Mouse (Mus musculus): ENCODE measurements at regions not wholly inside any gene's neighbourhood (a gene's known extent, or its start where the extent isn't known, plus 50 kb on each side); places are given as distances from the start of the nearest gene placed in this dataset.
A peak's percentile ranks its signal among the peaks of the same experiment; 100 is the strongest.

DNA sequence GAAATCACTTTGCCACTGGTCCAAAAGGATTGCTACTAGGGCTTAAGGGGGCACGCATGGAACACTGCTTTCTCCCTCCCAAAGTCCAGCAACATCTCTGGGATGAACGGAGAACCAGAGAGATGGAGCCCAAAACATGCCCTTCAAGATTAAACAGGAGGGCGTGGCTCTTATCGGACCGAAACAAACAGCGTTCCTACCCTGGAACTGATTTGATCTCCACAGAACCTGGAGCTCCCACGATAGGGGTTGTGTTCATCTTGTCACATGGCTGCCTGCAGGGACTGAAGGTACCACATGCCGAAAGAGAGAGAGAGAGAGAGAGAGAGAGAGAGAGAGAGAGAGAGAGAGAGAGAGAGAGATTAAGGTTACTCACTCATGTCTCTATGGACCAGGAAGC lies 120.7 kb downstream of the Gm4791 start:
- Histone ChIP-seq H3K4me1 (ENCODE audit: control insufficient read depth, insufficient read depth, low read length) (no peaks in the 10 kb centered on the region), H3K4me3 (ENCODE audit: insufficient read depth, low read depth, low read length) (no peak overlapping the region), H3K27me3 (ENCODE audit: control insufficient read depth, insufficient read depth, low read length) (no peaks in the 10 kb centered on the region), H3K79me2 (ENCODE audit: control insufficient read depth, insufficient read depth, low read length) (no peaks in the 10 kb centered on the region), H3K27ac (replicated peaks; ENCODE audit: insufficient read depth, low read depth, low read length) (no peak overlapping the region), H3K36me3 (ENCODE audit: control insufficient read depth, insufficient read depth, low read length) (no peaks in the 10 kb centered on the region), H3K9ac (ENCODE audit: low read depth, low read length) (no peak overlapping the region)
- WGBS, result 88% methylated on average over 8 of the region's 8 CpGs
- DNase-seq (ENCODE audit: extremely low read depth, low read depth, low spot score), result no peak
- TF ChIP-seq CTCF (IDR thresholded peaks at IDR 0.05; ENCODE audit: low read depth, low read length) (no peak), POLR2A (IDR thresholded peaks at IDR 0.05; ENCODE audit: extremely low read depth, insufficient read depth, low read length) (no peak)

DNA sequence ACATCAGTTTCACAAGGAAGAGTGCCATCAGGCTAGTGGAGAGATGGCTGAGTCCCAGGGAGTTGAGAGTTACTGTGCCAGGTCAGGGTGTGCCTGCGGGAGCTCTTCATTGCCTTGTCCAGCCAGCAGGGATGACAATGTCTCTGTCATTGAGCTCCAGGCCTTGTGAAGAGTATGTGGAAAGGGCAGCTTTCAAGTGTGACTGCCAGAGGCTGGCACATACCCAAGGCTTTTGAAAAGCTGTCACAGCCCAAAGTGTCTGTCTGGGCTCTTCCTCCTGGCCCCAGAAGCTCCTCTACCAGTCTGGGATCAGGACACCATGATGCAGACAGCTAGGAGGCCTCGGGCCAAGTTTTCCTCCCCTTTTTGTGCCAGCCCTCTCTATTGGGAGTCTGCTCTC lies 124.6 kb downstream of the Gm4791 start:
- Histone ChIP-seq H3K79me2 (ENCODE audit: control insufficient read depth, insufficient read depth, low read length) (no peaks in the 10 kb centered on the region), H3K27ac (replicated peaks; ENCODE audit: insufficient read depth, low read depth, low read length) (no peak overlapping the region), H3K27me3 (ENCODE audit: control insufficient read depth, insufficient read depth, low read length) (no peaks in the 10 kb centered on the region), H3K9ac (ENCODE audit: low read depth, low read length) (no peak overlapping the region), H3K36me3 (ENCODE audit: control insufficient read depth, insufficient read depth, low read length) (no peaks in the 10 kb centered on the region), H3K4me1 (ENCODE audit: control insufficient read depth, insufficient read depth, low read length) (no peaks in the 10 kb centered on the region), H3K4me3 (ENCODE audit: insufficient read depth, low read depth, low read length) (no peak overlapping the region)
- 79% methylated on average over 2 of the region's 2 CpGs for WGBS
- no peak for DNase-seq (ENCODE audit: extremely low read depth, low read depth, low spot score)
- no peak for TF ChIP-seq POLR2A (IDR thresholded peaks at IDR 0.05; ENCODE audit: extremely low read depth, insufficient read depth, low read length)
- no peak for TF ChIP-seq CTCF (IDR thresholded peaks at IDR 0.05; ENCODE audit: low read depth, low read length)

DNA sequence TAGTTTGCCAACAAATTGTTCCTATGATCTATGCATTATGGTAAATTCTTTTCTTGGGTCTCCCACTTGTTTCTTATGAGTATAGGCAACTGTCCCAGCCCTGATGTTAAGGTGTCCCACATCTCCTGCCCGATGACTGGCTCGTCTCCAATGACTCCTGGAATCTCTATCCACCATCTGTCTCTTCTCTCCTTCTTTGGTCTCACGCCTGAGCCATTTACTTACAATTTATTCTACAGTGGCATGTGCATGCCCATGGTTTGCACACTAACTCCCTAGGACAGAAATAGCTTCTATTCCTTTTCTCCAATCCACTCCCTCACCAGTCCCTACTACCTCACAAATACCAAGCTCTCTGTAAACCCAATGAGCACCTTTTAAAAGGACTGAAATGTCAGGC lies 127.0 kb downstream of the Gm4791 start:
- H3K79me2 ChIP-seq (ENCODE audit: control insufficient read depth, insufficient read depth, low read length), result no peaks in the 10 kb centered on the region
- H3K4me3 ChIP-seq (ENCODE audit: insufficient read depth, low read depth, low read length), result no peak overlapping the region
- H3K36me3 ChIP-seq (ENCODE audit: control insufficient read depth, insufficient read depth, low read length), result no peaks in the 10 kb centered on the region
- no peak for DNase-seq (ENCODE audit: extremely low read depth, low read depth, low spot score)
- no peak overlapping the region for H3K9ac ChIP-seq (ENCODE audit: low read depth, low read length)
- H3K27ac ChIP-seq (replicated peaks; ENCODE audit: insufficient read depth, low read depth, low read length), result no peak overlapping the region
- TF ChIP-seq POLR2A (IDR thresholded peaks at IDR 0.05; ENCODE audit: extremely low read depth, insufficient read depth, low read length), result no peak
- no peak for TF ChIP-seq CTCF (IDR thresholded peaks at IDR 0.05; ENCODE audit: low read depth, low read length)
- H3K4me1 ChIP-seq (ENCODE audit: control insufficient read depth, insufficient read depth, low read length), result no peaks in the 10 kb centered on the region
- 82% methylated on average over 3 of the region's 3 CpGs for WGBS
- H3K27me3 ChIP-seq (ENCODE audit: control insufficient read depth, insufficient read depth, low read length), result no peaks in the 10 kb centered on the region

DNA sequence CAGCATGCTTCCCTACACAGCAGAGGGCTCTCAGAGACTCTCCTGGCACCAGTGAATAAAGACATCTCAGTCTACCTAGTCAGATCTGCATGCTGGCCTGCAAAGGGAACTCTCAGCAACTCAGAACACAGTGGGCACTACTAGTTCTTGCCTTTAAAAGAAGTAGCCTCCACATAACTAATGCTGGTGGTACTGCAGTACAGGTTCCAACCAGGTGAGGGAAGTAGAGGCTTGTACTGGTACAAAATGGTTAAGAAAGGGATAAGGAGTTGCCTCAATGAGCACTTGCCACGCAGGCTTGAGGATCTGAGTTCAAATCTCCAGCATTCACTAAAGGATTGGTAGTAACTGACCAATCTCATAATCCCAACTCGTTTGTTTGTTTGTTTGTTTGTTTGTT lies 127.7 kb downstream of the Gm4791 start:
- peak; percentile 46 for DNase-seq (ENCODE audit: extremely low read depth, low read depth, low spot score)
- TF ChIP-seq CTCF (IDR thresholded peaks at IDR 0.05; ENCODE audit: low read depth, low read length) (no peak), POLR2A (IDR thresholded peaks at IDR 0.05; ENCODE audit: extremely low read depth, insufficient read depth, low read length) (no peak)
- WGBS, result 57% methylated on average over 2 of the region's 2 CpGs

DNA sequence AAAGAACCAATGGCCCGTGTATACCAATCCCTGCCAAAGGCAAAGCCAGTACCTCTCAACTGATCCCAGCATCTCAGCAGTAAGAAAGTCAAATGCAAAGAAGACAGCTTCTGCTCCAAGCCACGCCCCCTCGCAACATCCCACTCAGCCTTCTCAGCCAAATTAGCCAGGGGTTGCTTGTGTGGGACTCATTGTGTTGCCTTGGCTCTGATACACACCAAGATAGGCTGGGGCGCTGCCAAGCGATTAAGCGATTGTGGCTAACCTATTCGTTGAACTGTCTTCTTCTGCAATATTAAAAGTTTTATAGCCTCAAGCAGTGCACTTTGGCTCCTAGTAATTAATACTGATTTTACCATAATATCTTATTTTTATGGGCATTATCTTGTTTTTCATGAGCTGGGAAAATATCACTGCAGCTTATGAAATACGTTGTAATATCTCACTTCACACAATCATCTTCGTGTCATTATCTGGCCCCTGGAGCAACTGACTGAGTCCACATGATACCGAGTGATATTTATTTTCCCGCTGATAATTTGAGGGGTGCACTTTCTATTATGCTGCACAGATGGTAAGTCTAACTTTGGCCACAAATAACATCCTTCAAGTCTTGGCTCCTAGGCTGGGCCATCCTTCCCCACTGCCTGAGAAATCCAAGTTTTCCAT lies 129.3 kb downstream of the Gm4791 start:
- no peaks in the 10 kb centered on the region for H3K36me3 ChIP-seq (ENCODE audit: control insufficient read depth, insufficient read depth, low read length)
- no peaks in the 10 kb centered on the region for H3K79me2 ChIP-seq (ENCODE audit: control insufficient read depth, insufficient read depth, low read length)
- DNase-seq (ENCODE audit: extremely low read depth, low read depth, low spot score), result no peak
- H3K27me3 ChIP-seq (ENCODE audit: control insufficient read depth, insufficient read depth, low read length), result no peaks in the 10 kb centered on the region
- WGBS, result 87% methylated on average over 11 of the region's 11 CpGs
- H3K4me1 ChIP-seq (ENCODE audit: control insufficient read depth, insufficient read depth, low read length), result no peaks in the 10 kb centered on the region
- no peak overlapping the region for H3K9ac ChIP-seq (ENCODE audit: low read depth, low read length)
- TF ChIP-seq POLR2A (IDR thresholded peaks at IDR 0.05; ENCODE audit: extremely low read depth, insufficient read depth, low read length) (no peak), CTCF (IDR thresholded peaks at IDR 0.05; ENCODE audit: low read depth, low read length) (no peak)
- H3K27ac ChIP-seq (replicated peaks; ENCODE audit: insufficient read depth, low read depth, low read length), result no peak overlapping the region
- H3K4me3 ChIP-seq (ENCODE audit: insufficient read depth, low read depth, low read length), result no peak overlapping the region

More for the DNA sequence above, 127.7 kb downstream of the Gm4791 start:
- no peaks in the 10 kb centered on the region for H3K4me1 ChIP-seq (ENCODE audit: control insufficient read depth, insufficient read depth, low read length)
- H3K9ac ChIP-seq (ENCODE audit: low read depth, low read length), result no peak overlapping the region
- H3K4me3 ChIP-seq (ENCODE audit: insufficient read depth, low read depth, low read length), result no peak overlapping the region
- H3K27me3 ChIP-seq (ENCODE audit: control insufficient read depth, insufficient read depth, low read length), result no peaks in the 10 kb centered on the region
- H3K27ac ChIP-seq (replicated peaks; ENCODE audit: insufficient read depth, low read depth, low read length), result no peak overlapping the region
- no peaks in the 10 kb centered on the region for H3K36me3 ChIP-seq (ENCODE audit: control insufficient read depth, insufficient read depth, low read length)
- H3K79me2 ChIP-seq (ENCODE audit: control insufficient read depth, insufficient read depth, low read length), result no peaks in the 10 kb centered on the region

DNA sequence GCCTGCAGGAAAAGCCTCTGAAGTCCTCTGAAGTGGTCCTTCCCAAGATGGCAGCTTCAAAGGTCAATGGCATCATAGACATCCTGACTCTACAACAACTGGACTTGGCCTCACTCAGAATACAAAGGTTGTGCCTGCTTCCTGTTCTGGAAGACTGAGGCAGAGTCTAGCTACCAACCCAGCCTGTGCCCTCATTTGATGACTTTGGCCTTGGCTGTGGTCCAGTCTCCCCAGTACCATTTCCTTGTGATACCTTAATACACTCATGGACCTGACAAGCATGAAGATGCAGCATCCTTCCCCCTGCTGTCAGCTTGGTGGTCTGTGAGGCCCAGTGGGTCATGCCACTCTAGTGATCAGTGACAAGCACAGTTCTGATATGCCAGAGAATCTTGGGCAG lies 130.6 kb downstream of the Gm4791 start:
- no peak overlapping the region for H3K27ac ChIP-seq (replicated peaks; ENCODE audit: insufficient read depth, low read depth, low read length)
- no peaks in the 10 kb centered on the region for H3K4me1 ChIP-seq (ENCODE audit: control insufficient read depth, insufficient read depth, low read length)
- TF ChIP-seq CTCF (IDR thresholded peaks at IDR 0.05; ENCODE audit: low read depth, low read length) (no peak), POLR2A (IDR thresholded peaks at IDR 0.05; ENCODE audit: extremely low read depth, insufficient read depth, low read length) (no peak)
- DNase-seq (ENCODE audit: extremely low read depth, low read depth, low spot score), result no peak
- no peak overlapping the region for H3K9ac ChIP-seq (ENCODE audit: low read depth, low read length)
- H3K36me3 ChIP-seq (ENCODE audit: control insufficient read depth, insufficient read depth, low read length), result no peaks in the 10 kb centered on the region
- no peaks in the 10 kb centered on the region for H3K27me3 ChIP-seq (ENCODE audit: control insufficient read depth, insufficient read depth, low read length)
- no peaks in the 10 kb centered on the region for H3K79me2 ChIP-seq (ENCODE audit: control insufficient read depth, insufficient read depth, low read length)
- no peak overlapping the region for H3K4me3 ChIP-seq (ENCODE audit: insufficient read depth, low read depth, low read length)
